Mouse (Mus musculus): ENCODE measurements around the gene Lgi4.
A peak's percentile ranks its signal among the peaks of the same experiment; 100 is the strongest.

- 0 out of 2 replicates have a peak, but pooled peaks have one; percentile 7 for TF ChIP-seq CTCF (IDR thresholded peaks at IDR 0.05; ENCODE audit: borderline replicate concordance, insufficient read depth, low read depth, low read length)
- no peak for TF ChIP-seq POLR2A (IDR thresholded peaks at IDR 0.05; ENCODE audit: borderline replicate concordance, insufficient read depth, low read length)
These were observed 6.3 kb upstream of the Lgi4 start for GRCm38 (mm10) chr7:31052636-31053434.
